Mouse (Mus musculus) heart, postnatal 0 days (tissue): ENCODE data around the gene Frmd4b.

Experiments
- CTCF ChIP-seq: IDR thresholded peaks from 2 replicates; pipeline ENCODE4 v1.5.1; 2016; ENCODE audit warnings: antibody characterized with exemption, control low read depth, low read depth
- EP300 ChIP-seq: IDR thresholded peaks from 2 replicates; pipeline ENCODE4 v1.6.1; 2016; ENCODE audit warnings: antibody characterized with exemption, low read depth

GRCm38 (mm10) chr6:97458358-97458757 lies 159.0 kb downstream of the Frmd4b start:
- TF ChIP-seq CTCF (no peak), EP300 (no peak)
